Mouse (Mus musculus): ENCODE measurements around the gene Gm6871. TPM values are rescaled to one million over a fixed set of nuclear protein-coding genes. Genes with fewer than 3 reads are reported as not detected.
"Not testable (repeated sequence)": the region's sequence is repeated elsewhere in the genome, so short reads cannot be mapped to it uniquely, and the experiment has no call there.

Gene Gm6871
- total RNA-seq (2014; fragmentation: Nextera tagmentation) = not detected in 2 replicates
- not detected in 2 replicates for total RNA-seq (2017)

DNA sequence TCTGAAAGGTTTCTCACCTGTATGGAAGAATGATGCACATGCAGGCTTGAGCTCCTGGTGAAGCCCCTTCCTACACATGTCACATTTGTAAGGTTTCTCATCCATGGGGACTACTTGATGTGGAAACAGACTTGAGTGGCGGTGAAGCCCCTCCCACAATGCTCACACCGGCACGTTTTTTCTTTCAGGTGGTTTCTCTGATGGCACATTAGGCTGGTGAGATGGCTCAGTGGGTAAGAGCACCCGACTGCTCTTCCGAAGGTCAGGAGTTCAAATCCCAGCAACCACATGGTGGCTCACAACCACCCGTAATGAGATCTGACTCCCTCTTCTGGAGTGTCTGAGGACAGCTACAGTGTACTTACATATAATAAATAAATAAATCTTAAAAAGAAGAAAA is at the start of gene Gm6871:
Gene Gm6871, minus strand, starts transcription at position 101 of the 400 bp plus-strand sequence.
- ATAC-seq (replicated peaks; ENCODE audit: poor library complexity, severe bottlenecking) = not testable (repeated sequence)

DNA sequence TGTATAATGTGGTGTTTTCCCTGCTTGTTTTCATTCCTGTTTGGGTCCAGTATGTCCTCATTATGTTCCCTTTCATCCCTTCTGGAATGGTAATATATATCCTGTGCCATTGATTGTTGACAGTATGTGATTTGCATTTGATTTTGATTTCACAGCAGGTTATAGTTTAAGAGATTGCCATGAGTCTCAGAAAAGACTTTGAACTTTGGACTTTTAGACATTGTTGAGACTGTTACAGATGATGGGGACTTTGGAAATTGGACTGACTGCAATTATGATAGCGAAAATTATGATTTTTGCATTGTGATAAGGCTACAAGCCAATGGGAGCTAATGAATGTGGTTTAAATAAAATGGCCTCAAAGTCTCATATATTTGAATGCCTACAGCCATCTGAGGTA is 42.8 kb upstream of the Gm6871 start:
- not testable (repeated sequence) for ATAC-seq (replicated peaks; ENCODE audit: poor library complexity, severe bottlenecking)

DNA sequence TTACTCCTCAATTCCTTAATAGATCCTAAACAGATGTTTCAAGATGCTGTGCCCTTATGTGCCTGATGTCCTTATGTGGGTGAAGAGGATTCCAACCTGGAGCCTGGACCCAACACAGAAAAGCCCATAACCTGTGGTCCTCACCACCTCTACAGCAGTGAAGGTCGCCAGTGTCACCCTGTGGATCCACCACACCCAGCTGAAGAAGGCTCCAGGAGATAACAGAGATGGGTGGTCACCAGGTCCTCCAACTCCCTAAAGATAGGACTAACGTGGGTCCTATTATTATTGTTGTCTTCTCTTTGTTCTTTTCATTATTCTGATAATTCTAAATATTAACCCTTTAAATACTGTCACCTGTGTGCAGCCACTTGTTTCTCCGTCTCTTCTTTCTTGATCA is 38.2 kb upstream of the Gm6871 start:
- no peak for ATAC-seq (replicated peaks; ENCODE audit: poor library complexity, severe bottlenecking)

DNA sequence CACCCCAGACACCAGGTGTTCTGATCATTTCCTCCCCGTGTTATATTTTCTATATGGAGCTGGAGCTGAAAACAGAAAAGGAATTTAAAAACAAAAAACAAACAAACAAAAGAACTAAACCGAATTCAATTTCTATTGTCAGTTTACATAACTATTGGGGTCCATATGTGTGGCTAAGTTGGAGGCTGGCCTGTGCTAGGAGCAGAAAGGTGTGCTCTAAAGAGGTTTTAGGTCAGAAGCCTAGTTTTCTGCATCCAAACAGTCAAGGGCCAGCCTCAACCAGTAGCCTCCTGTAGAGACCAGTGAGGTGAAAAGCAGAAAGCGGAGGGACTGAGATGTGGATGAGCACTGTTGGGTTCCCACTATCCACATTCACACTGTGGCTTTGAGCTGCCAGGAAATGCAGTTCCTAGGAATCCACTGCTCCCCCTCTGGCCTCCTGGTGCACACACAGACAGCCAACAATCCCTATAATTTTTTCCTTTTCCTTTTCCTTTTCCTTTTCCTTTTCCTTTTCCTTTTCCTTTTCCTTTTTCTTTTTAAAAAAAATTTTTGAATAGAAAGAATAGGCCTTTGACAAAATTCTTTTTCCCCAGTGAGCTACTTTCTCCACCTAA is 26.6 kb upstream of the Gm6871 start:
- 0 out of 2 replicates have a peak, but pooled peaks have one; percentile 10 for ATAC-seq (replicated peaks; ENCODE audit: poor library complexity, severe bottlenecking)

DNA sequence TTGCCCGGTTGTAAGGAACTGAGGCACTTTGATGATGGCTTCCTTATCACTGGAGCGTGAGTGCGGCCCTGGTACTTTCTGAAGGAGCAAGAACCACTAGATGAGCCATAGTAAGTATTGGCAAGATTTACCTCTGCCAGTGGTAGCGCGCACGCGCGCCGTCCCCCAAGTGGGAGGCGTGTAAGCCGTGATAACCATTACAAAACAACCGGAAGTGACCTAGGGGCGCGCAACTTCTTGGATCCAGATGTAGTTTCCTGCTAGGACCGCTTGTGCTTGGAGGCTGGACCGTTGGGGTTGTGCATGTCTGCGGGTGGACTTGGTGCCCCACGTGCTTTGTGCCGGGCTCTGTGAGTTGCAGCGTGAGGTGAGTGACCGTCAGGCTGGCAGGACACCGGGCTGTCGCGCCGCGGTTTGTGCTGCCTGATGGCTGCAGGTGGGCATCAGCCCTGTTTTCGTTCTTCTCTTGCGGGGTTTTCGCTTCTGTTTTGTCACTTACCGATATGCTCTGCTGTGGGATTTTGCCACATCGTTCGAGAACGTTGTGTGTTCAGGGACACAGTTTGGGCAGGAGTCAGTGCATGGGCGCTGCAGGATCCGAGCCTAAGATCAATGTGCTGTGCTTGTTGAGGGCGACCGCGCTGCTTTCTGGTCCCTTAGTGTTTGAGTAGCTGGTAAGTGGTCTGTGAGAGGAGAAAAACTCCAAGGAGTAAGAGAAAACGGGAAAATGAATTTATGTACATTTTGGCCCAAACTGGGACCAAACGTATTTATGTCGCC is 25.8 kb upstream of the Gm6871 start, which contains the start of gene 2610021A01Rik:
Gene 2610021A01Rik, plus strand, starts transcription at position 197 of the 780 bp plus-strand sequence.
- ATAC-seq (replicated peaks; ENCODE audit: poor library complexity, severe bottlenecking) = peak; percentile 98

GRCm38 (mm10) chr7:41598615-41599014 is 25.2 kb upstream of the Gm6871 start:
- no peak for ATAC-seq (replicated peaks; ENCODE audit: poor library complexity, severe bottlenecking)

DNA sequence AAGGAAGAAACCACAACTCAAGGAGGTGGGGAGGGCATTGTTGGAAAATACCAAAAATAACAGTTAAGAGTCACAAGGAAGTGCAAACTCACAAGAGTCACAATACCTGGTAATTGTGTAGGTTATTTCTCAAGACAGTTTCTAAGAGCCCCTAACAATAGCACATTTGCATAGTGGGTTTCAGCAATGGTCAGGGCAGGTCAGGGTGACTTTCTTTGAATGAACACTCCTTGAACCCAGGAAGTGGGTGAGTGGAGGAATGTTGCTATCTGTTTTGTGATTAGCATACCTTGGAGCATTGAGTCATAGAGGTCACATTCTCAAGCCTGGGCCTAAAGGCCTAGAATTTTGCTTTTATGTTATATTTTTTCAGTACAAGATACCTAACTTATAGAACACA is 14.4 kb upstream of the Gm6871 start:
- not testable (repeated sequence) for ATAC-seq (replicated peaks; ENCODE audit: poor library complexity, severe bottlenecking)

- ATAC-seq (replicated peaks; ENCODE audit: poor library complexity, severe bottlenecking) = no peak
Observed at GRCm38 (mm10) chr7:41582028-41582427, 8.6 kb upstream of the Gm6871 start.

DNA sequence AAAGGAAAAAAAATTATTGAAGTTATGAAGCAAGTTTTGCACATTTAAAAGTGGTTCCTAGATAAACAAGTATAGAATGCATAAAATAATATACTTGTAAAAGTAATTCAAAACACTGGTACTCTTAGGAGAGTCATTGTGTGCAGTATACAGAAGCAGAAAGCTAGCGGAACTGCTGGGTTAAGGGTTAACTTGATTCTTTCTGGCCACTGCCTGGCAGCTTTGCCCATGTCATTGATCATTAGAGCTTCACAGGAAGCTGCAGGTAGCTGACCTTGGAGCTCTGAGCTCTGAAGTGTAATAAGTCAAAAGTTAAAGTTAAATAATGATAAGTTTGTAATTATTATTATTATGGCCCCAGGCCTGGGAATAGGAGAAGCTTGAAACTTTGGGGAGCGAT is 4.5 kb upstream of the Gm6871 start:
- ATAC-seq (replicated peaks; ENCODE audit: poor library complexity, severe bottlenecking) = no peak

DNA sequence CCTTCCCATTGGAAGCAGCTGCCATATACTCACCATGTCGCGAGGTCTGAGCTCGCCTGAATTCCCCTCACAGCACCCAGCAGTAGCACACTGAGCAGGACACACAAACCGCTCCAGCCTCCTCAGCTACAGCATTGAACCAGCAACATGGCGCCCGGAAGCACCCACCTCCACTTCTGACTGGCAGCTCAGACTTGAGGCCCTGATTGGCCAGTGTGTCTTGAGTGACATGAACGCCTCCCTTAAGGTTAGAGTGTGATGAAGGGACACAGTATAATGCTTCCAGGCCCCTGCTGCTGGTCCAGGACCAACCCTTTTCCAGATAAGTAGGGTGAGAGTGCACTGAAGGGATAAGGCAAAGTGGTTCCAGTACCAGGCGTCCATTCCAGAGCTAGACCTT is 12.8 kb downstream of the Gm6871 start:
- no peak for ATAC-seq (replicated peaks; ENCODE audit: poor library complexity, severe bottlenecking)

GRCm38 (mm10) chr7:41512672-41513071 is 60.8 kb downstream of the Gm6871 start:
- no peak for ATAC-seq (replicated peaks; ENCODE audit: poor library complexity, severe bottlenecking)

GRCm38 (mm10) chr7:41512207-41512606 is 61.3 kb downstream of the Gm6871 start:
- ATAC-seq (replicated peaks; ENCODE audit: poor library complexity, severe bottlenecking) = no peak

GRCm38 (mm10) chr7:41502402-41502801 is 71.1 kb downstream of the Gm6871 start:
- ATAC-seq (replicated peaks; ENCODE audit: poor library complexity, severe bottlenecking) = no peak

DNA sequence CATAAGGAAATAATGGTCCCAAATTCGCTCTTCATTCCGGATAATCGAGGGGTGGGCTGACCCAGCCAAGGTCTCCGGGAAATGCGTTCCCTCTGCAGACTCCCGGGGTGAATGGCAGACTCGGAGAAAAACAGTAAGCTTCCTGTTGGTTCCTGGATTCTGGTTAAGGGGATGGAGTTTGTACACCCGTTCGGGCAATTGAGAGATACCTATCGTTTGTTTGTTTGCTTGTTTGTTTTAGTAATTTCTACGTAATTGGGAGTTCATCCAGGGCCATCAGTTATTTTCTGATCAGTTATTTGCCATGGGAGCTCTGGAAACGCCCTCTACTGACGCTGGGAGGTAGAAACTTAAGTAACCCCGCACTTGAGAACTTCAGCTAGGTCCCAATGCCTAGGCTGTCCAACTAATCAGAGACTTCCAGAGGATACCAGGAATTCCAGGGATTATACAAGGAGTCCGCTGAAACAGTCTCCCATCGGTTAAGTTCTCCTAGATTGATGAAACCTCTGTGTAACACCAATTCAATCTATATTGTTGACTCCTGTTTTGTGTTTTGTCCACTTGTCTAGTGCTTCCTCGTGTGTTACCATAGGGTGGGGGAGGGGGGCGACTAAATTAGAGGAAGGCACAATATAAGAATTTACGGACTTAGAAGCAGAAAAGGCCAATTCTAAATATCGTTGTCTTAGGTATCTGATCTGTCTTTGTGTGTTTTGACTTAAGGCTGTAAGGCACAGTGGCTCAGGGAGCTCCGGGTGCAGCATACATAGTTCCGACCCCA is 73.1 kb downstream of the Gm6871 start:
- ATAC-seq (replicated peaks; ENCODE audit: poor library complexity, severe bottlenecking) = peak; percentile 57

DNA sequence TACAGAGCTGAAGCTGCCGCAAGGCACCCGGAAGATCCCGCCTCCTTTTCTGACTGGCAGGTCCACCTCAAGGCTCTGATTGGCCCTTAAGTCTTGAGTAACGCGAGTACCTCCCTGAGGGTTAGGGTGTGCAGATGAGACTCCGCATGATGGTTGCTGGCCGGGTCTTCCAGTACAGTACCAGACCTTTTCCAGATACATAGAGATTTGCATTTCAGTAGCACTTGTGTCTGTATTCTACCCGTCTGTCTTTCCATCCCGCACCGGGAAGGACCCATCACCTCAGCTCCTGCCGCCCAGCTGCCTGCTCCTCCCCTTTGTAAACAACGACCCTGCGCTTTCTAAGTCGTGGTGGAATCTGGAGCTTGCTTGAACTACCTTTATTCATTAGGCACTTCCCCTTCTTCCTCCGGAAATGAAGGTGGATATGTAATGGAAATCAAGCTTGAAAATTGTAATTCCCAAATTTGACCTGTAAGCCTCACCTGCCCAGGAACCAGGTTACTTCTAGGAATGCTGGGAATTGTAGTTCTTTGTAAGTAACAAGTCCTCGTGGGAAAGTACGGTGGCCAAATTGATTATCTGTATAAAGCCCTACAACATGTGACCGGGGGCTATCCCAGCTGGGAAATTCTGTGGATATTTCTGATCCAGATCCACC is 73.9 kb downstream of the Gm6871 start, which contains the start of the genes Gm20449 and AW146154:
Gene Gm20449, minus strand, starts transcription at position 29 of the 661 bp plus-strand sequence.
Gene AW146154, minus strand, starts transcription at position 502 of the 661 bp plus-strand sequence.
- ATAC-seq (replicated peaks; ENCODE audit: poor library complexity, severe bottlenecking) = peak; percentile 94

DNA sequence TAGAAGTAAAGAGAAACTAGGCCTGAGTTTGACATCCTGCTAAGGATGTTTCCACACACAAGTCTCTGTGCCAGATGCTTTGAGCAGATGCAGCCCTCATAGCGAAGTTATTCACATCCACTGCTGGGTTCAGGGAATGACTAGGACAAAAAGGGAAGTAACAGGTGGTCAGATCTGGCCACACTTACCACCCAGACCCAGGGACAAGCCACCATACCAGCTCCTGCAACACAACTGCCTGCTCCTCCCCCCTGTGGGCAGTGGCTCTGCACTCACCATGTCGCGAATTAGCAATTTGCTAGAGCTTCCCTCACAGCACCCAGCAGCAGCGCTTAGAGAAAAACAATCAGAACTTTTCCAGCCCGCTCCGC is 74.5 kb downstream of the Gm6871 start:
- ATAC-seq (replicated peaks; ENCODE audit: poor library complexity, severe bottlenecking) = peak; percentile 77

DNA sequence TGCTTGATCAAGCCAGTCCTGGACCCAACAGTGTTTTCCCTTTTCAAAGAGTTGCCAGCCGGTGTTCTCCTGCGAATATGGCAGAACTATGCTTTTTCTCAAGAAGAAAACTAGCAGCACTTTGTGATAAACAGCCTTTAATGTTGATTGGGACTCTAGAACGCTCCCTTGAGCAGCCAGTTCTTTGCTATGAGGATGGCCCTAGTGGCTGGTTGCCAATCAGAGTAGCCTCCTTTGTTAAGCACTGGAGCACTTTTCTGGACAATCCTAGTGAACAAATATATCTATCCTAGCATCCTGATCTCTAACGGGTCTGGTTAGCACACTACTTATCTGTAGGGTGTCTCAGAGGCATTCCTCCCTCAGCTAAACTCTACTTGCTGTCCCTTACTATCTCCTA is 75.0 kb downstream of the Gm6871 start:
- ATAC-seq (replicated peaks; ENCODE audit: poor library complexity, severe bottlenecking) = not testable (repeated sequence)

- ATAC-seq (replicated peaks; ENCODE audit: poor library complexity, severe bottlenecking) = no peak
Observed at GRCm38 (mm10) chr7:41497871-41498270, 75.6 kb downstream of the Gm6871 start.
